Mouse (Mus musculus) ES-CJ7 (cell line): ENCODE measurements at regions not wholly inside any gene's neighbourhood (a gene's known extent, or its start where the extent isn't known, plus 50 kb on each side); places are given as distances from the start of the nearest gene placed in this dataset.

ENCODE experiments used
- DNase-seq: peaks from one replicate; pipeline ENCODE4 v3.0.0; 2011; ENCODE audit warnings: low read depth, low spot score

GRCm38 (mm10) chr2:67180962-67181361, 232.6 kb upstream of the Gm21830 start:
- no peak for DNase-seq

GRCm38 (mm10) chr2:67221061-67221802, 192.3 kb upstream of the Gm21830 start:
- DNase-seq: no peak

- peak; percentile 32 for DNase-seq
Measured at GRCm38 (mm10) chr2:67226299-67226698, 187.2 kb upstream of the Gm21830 start.

DNA sequence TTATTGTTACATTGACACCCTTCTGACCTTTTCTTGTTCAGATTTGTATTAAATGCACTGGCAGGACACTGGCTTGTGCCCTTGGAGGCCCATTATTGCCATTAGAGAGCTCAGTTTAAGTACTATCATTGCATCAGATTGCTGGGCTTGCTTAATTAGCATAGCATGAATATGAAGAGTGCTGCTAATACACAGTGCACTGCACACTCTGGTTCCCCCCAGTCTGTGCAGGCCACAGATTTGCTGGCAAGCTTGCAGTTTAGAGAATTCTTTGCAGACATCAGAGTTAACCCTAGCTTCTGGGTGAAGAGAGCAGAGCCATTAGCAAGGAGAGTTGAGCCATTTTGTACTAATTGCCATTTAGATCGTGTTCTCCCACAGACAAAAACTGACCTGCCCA, 156.1 kb upstream of the Gm21830 start:
- peak; percentile 20 for DNase-seq
